Mouse (Mus musculus): ENCODE data around the gene Dnah9.

- no peak for TF ChIP-seq POLR2A (IDR thresholded peaks at IDR 0.05; ENCODE audit: extremely low read depth, insufficient read depth, low read length)
- TF ChIP-seq CTCF (IDR thresholded peaks at IDR 0.05; ENCODE audit: low read depth, low read length), result 0 out of 2 replicates have a peak, but pooled peaks have one; percentile 21
Measured at GRCm38 (mm10) chr11:65820280-65820679, 348.1 kb downstream of the Dnah9 start.

All from liver, adult 2 months (tissue).